Mouse (Mus musculus) liver, embryonic 13.5 days (tissue): ENCODE results near the gene Sucnr1. TPM values are rescaled to one million over a fixed set of nuclear protein-coding genes. Genes with fewer than 3 reads are reported as not detected.
A peak's percentile ranks its signal among the peaks of the same experiment; 100 is the strongest.

Experiments used
- ATAC-seq: fragments of 200-750 bp; cut with Nextera tagmentation; 2 replicates; pipeline ENCODE4 v1.8.0; 2017; ENCODE audit warnings: low read depth, mild to moderate bottlenecking, moderate number of reproducible peaks, moderate library complexity
- DNase-seq: peaks from one replicate; pipeline ENCODE4 v3.0.0; 2022
- H3K27ac ChIP-seq: fragments of 300-500 bp; sonication (generic); 2 replicates; pipeline ENCODE4 v1.5.1; 2015; ENCODE audit warnings: moderate library complexity, mild to moderate bottlenecking, inconsistent platforms
- H3K27me3 ChIP-seq: fragments of 300-500 bp; sonication (generic); 2 replicates; pipeline ENCODE4 v1.6.1; 2015; ENCODE audit warnings: mild to moderate bottlenecking, inconsistent platforms
- H3K36me3 ChIP-seq: fragments of 300-500 bp; sonication (generic); 2 replicates; pipeline ENCODE4 v1.6.1; 2015; ENCODE audit warnings: mild to moderate bottlenecking, inconsistent platforms
- H3K4me1 ChIP-seq: fragments of 300-500 bp; sonication (generic); replicated peaks from 2 replicates; pipeline ENCODE4 v1.6.1; 2015; ENCODE audit warnings: inconsistent platforms
- H3K4me2 ChIP-seq: fragments of 300-500 bp; sonication (generic); 2 replicates; pipeline ENCODE4 v1.6.1; 2015; ENCODE audit warnings: inconsistent platforms, mild to moderate bottlenecking, moderate library complexity
- H3K4me3 ChIP-seq: fragments of 300-500 bp; sonication (generic); replicated peaks from 2 replicates; pipeline ENCODE4 v1.5.1; 2015; ENCODE audit warnings: mild to moderate bottlenecking, inconsistent platforms
- H3K9ac ChIP-seq: fragments of 300-500 bp; sonication (generic); 2 replicates; pipeline ENCODE4 v1.6.1; 2015; ENCODE audit warnings: mild to moderate bottlenecking, inconsistent platforms
- H3K9me3 ChIP-seq: fragments of 300-500 bp; sonication (generic); replicated peaks from 2 replicates; pipeline ENCODE4 v1.6.1; 2016; ENCODE audit warnings: inconsistent platforms
- WGBS: fragments of 180-500 bp; shearing (Covaris S2); methylation state at CpG from one replicate; pipeline ENCODE4 v1.1.7; 2015; ENCODE audit not compliant: insufficient replicate concordance; 5-methylcytosine and 5-hydroxymethylcytosine counted together
- polyA plus RNA-seq: library from polyadenylated mRNA; unstranded; fragments of >200 nt; fragmentation: Nextera tagmentation; extraction: Ambion mirVana; gene quantifications from 2 replicates; pipeline ENCODE4 v1.2.1, GENCODE M21; 2015

Gene Sucnr1
- polyA plus RNA-seq: 0.06 and 0.07 TPM in 2 replicates

DNA sequence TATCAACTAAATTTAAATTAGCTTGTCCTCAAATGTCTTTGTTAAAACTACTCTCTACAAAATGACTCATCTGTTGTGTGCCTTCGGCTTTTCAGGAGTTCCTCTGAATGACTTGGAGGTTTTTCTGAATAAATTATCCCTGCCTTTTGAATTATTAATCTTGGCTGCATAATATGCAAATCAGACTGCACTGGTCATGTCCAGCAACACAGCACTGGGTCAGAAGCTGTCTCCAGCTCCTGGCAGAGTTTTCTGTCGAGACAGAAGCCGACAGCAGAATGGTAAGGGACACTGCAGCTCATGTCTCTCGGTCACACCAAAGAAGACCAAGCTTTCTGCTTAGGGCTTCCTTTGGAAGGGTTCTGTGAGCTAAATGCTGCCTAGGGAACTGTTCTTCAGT is at the start of gene Sucnr1:
Gene Sucnr1 (plus strand): TSS at position 222 of the 400 bp plus-strand sequence.
- 34% methylated on average over 4 of the region's 4 CpGs for WGBS
- Histone ChIP-seq H3K36me3 (no peaks in the 10 kb centered on the region), H3K27me3 (no peaks in the 10 kb centered on the region), H3K4me2 (no peak within 1 kb of the TSS), H3K9ac (no peak within 1 kb of the TSS), H3K27ac (no peak within 1 kb of the TSS), H3K4me1 (no peaks in the 10 kb centered on the region), H3K4me3 (no peak within 1 kb of the TSS), H3K9me3 (no peaks in the 10 kb centered on the region)
- ATAC-seq: no peak
- no peak for DNase-seq

DNA sequence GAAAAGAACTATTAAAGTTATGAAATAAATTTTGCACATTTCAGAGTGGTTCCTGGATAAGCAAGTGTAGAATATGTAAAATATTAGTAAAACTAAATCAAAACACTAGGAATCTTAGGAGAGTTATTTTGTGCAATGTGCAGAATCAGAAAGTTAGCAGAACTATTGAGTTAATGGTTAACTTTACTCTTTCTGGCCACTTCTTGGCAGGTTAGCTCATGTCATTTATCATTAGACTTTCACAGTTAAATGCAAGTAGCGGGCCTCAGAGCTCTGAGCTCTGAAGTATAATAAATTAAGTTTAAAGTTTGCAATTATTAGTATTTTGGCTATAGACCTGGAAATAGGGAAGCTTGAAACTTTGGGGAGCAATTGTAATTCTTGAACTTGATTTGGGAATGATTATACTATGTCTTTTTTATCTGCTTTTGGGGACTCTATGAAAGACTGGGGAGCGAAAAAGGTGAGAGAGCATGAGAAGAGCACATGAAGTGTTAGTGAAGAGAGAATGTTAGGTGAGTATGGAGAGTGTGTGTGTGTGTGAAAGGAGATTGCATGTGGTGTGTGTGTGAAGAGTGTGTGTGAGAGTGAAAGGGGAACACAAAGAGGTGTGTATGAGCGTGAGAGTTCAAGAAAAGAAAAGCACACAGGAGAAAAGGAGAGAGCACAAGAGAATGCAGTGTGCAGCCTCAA is 35.3 kb upstream of the Sucnr1 start:
- DNase-seq (no peak), ATAC-seq (no peak)
- Histone ChIP-seq H3K27ac (no peak overlapping the region), H3K4me2 (no peak overlapping the region), H3K4me1 (no peaks in the 10 kb centered on the region), H3K9me3 (no peaks in the 10 kb centered on the region), H3K36me3 (no peaks in the 10 kb centered on the region), H3K9ac (no peak overlapping the region), H3K4me3 (no peak overlapping the region), H3K27me3 (no peaks in the 10 kb centered on the region)
- 56% methylated on average over 3 of the region's 3 CpGs for WGBS

DNA sequence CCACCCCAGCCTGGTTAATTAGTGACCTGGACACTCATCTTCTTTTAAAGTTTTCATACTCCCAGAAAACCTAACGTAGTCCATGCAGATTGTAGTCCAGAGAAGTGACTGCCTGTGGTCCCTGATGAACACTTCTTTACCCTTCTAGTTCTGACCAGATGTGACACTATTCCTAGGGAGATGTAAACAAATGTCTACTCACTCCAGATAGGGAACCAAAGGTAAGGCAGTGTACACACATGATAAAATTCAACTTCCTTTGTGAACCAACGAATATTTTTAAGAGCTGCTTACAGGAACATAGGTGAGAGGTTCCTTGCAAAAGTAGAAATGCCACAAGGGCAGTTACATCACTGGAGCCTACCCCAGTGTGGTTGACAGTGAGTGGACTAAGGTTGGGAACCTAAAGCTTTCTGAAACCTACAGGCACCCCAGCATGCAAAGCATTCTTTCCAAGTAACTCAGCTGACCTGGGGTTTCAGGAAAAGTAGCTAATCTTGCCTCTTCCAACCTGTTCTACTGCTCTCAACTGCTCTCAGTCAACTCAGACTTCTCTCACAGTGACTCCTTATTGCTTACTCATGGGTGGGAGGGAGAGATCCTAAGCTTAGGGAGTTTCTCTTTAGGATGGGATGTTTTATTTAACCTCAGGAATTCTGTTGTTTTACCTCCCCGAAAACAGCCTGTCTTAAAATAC is 28.3 kb upstream of the Sucnr1 start:
- Histone ChIP-seq H3K4me2 (no peak overlapping the region), H3K27ac (no peak overlapping the region), H3K36me3 (no peaks in the 10 kb centered on the region), H3K4me1 (no peaks in the 10 kb centered on the region), H3K9ac (no peak overlapping the region), H3K27me3 (no peaks in the 10 kb centered on the region), H3K4me3 (no peak overlapping the region), H3K9me3 (no peaks in the 10 kb centered on the region)
- DNase-seq (no peak), ATAC-seq (no peak)
- WGBS: 43% methylated on average over 3 of the region's 3 CpGs

DNA sequence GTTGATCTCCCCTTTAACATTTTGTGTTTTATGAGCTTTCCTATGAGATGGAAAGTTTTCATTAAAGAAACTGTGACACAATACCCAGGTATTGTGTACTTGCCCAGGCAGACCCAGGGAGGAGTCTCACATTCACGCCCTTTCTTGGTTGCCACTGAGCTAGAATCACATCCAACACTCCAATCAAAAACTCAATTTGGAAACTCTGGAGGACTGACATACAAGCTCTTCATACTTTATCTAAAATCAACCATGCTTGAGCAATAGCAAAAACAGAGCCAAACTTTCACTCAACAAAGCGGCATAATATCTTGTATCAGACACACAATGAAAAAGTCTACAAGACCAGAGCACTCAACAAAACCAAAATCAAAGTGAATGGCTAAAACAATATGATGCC is 27.7 kb upstream of the Sucnr1 start:
- no peak overlapping the region for H3K27ac ChIP-seq
- no peaks in the 10 kb centered on the region for H3K9me3 ChIP-seq
- no peaks in the 10 kb centered on the region for H3K27me3 ChIP-seq
- WGBS: 64% methylated on average over 2 of the region's 2 CpGs
- ATAC-seq: no peak
- no peak for DNase-seq
- H3K9ac ChIP-seq: no peak overlapping the region
- no peaks in the 10 kb centered on the region for H3K36me3 ChIP-seq
- H3K4me2 ChIP-seq: no peak overlapping the region
- H3K4me3 ChIP-seq: no peak overlapping the region
- H3K4me1 ChIP-seq: no peaks in the 10 kb centered on the region

GRCm38 (mm10) chr3:60056451-60056850 is 25.2 kb upstream of the Sucnr1 start:
- WGBS: 20% methylated on average over 3 of the region's 3 CpGs
- no peak overlapping the region for H3K4me2 ChIP-seq
- H3K4me3 ChIP-seq: no peak overlapping the region
- no peak for ATAC-seq
- H3K27me3 ChIP-seq: no peaks in the 10 kb centered on the region
- no peaks in the 10 kb centered on the region for H3K4me1 ChIP-seq
- H3K9ac ChIP-seq: no peak overlapping the region
- no peak overlapping the region for H3K27ac ChIP-seq
- no peaks in the 10 kb centered on the region for H3K36me3 ChIP-seq
- H3K9me3 ChIP-seq: no peaks in the 10 kb centered on the region
- DNase-seq: no peak

GRCm38 (mm10) chr3:60057070-60057808 is 24.4 kb upstream of the Sucnr1 start:
- DNase-seq: no peak
- no peak overlapping the region for H3K4me3 ChIP-seq
- ATAC-seq: no peak
- no peaks in the 10 kb centered on the region for H3K9me3 ChIP-seq
- no peaks in the 10 kb centered on the region for H3K36me3 ChIP-seq
- no peaks in the 10 kb centered on the region for H3K27me3 ChIP-seq
- H3K9ac ChIP-seq: no peak overlapping the region
- 63% methylated on average over 2 of the region's 2 CpGs for whole genome bisulfite sequencing
- no peak overlapping the region for H3K4me2 ChIP-seq
- H3K4me1 ChIP-seq: no peaks in the 10 kb centered on the region
- no peak overlapping the region for H3K27ac ChIP-seq

DNA sequence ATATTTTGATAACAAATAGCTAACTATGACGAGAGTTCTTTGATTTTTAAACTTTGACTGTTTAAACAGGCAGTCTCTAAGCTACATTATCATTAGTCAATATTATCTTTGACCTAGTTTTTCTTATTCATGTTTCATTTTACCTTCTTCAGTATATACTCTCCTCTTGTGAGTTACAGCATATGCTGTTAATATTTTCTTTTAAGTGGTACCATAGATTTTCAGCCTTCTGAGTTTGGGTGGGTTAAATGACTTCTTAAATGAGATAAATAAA is 23.9 kb upstream of the Sucnr1 start:
- no peak overlapping the region for H3K4me2 ChIP-seq
- no peaks in the 10 kb centered on the region for H3K9me3 ChIP-seq
- H3K9ac ChIP-seq: no peak overlapping the region
- no peaks in the 10 kb centered on the region for H3K27me3 ChIP-seq
- H3K36me3 ChIP-seq: no peaks in the 10 kb centered on the region
- ATAC-seq (no peak), DNase-seq (no peak)
- 45% methylated on average over 1 of the region's 1 CpGs for WGBS
- H3K4me3 ChIP-seq: no peak overlapping the region
- no peak overlapping the region for H3K27ac ChIP-seq
- H3K4me1 ChIP-seq: no peaks in the 10 kb centered on the region

DNA sequence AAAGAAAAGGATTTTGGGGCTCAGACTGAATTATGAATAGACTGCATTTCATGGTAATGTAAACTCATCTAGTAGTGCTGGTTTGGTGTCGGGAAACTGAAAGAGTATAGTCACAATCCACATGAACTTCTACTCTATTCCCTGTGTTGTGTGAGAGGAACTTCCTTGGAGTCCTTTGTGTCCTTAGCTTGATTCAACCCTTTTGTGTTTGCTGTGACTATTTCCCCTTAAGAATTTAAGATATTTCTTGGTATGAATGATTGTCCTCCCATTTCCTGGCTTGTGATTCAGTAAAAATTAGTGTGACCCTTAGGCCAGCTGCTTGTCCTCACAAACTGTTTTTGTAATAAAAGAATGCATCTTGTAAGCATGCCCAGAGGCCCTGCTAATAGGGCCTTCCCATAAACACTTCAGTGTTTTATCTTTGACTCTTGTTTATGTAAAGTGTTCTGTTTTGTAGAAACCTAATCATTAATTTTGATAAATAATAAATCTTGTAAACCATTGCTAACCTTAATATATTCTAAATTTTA is 2.7 kb upstream of the Sucnr1 start:
- Histone ChIP-seq H3K9ac (no peak overlapping the region), H3K9me3 (no peaks in the 10 kb centered on the region), H3K4me1 (no peaks in the 10 kb centered on the region), H3K36me3 (no peaks in the 10 kb centered on the region), H3K27me3 (no peaks in the 10 kb centered on the region), H3K4me3 (no peak overlapping the region), H3K4me2 (no peak overlapping the region), H3K27ac (no peak overlapping the region)
- no peak for DNase-seq
- ATAC-seq: no peak
- 68% methylated on average over 1 of the region's 1 CpGs for WGBS

GRCm38 (mm10) chr3:60080572-60080971 is 1.1 kb upstream of the Sucnr1 start:
- Histone ChIP-seq H3K27ac (no peak overlapping the region), H3K27me3 (no peaks in the 10 kb centered on the region), H3K4me3 (no peak overlapping the region), H3K9ac (no peak overlapping the region), H3K4me2 (no peak overlapping the region), H3K9me3 (no peaks in the 10 kb centered on the region), H3K4me1 (no peaks in the 10 kb centered on the region), H3K36me3 (no peaks in the 10 kb centered on the region)
- ATAC-seq (no peak), DNase-seq (peak; percentile 1)
- WGBS: 23% methylated on average over 4 of the region's 4 CpGs

DNA sequence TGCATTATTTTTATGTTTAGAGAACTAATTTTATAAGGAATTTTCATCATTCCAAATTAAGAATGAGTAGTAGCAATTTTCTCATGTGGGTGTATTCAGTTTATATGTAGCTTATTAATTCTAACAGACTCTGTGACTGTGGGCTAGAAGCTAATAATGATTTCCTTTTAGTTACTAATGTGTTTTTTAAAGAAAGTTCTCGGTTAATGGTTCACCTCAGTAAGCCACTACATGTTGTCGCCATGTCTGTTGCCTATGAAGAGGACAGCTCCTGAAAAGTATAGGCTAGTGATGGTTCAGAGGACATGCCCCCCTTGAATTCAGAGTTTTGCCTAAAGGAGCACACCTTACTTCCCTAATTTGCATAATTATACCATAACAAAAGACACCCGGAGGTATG is 1.1 kb downstream of the Sucnr1 start:
- DNase-seq: no peak
- WGBS: 78% methylated on average over 3 of the region's 3 CpGs
- ATAC-seq: no peak
- Histone ChIP-seq H3K4me1 (no peaks in the 10 kb centered on the region), H3K27ac (no peak overlapping the region), H3K4me2 (no peak overlapping the region), H3K27me3 (no peaks in the 10 kb centered on the region), H3K4me3 (no peak overlapping the region), H3K9me3 (no peaks in the 10 kb centered on the region), H3K36me3 (no peaks in the 10 kb centered on the region), H3K9ac (no peak overlapping the region)

DNA sequence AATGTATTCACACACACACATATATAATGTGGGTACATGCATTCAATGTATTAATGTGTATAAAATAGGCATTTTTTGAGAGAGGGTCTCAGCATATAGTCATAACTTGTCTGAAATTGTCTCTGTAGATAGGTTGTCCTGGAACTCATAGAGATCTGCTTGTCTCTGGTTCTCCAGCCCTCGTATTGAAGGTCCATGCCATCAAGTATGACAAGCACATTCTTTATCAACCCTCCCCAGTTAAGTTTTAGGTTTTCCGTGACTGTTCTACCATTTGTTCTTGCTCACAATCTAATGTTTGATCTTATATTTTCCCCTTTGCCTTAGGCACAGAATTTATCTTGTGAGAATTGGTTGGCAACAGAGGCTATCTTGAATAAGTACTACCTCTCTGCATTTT is 4.1 kb downstream of the Sucnr1 start:
- Histone ChIP-seq H3K27ac (no peak overlapping the region), H3K4me3 (no peak overlapping the region)

More for the DNA sequence above, 4.1 kb downstream of the Sucnr1 start:
- Histone ChIP-seq H3K27me3 (no peaks in the 10 kb centered on the region), H3K36me3 (no peaks in the 10 kb centered on the region), H3K4me2 (no peak overlapping the region), H3K9ac (no peak overlapping the region), H3K9me3 (no peaks in the 10 kb centered on the region), H3K4me1 (no peaks in the 10 kb centered on the region)
- no peak for DNase-seq
- WGBS: 48% methylated on average over 2 of the region's 2 CpGs
- no peak for ATAC-seq
